Mouse (Mus musculus): ENCODE measurements around the gene Mrpl10.

- no peak for TF ChIP-seq POLR2A (IDR thresholded peaks at IDR 0.05; ENCODE audit: borderline replicate concordance, low read depth, low read length)
- TF ChIP-seq CTCF (IDR thresholded peaks at IDR 0.05; ENCODE audit: low read depth, low read length): no peak
Observed at GRCm38 (mm10) chr11:97098791-97099190, 57.4 kb downstream of the Mrpl10 start.
